ENCODE assay signal across 11 mouse cellular contexts in the genomic region with DNA sequence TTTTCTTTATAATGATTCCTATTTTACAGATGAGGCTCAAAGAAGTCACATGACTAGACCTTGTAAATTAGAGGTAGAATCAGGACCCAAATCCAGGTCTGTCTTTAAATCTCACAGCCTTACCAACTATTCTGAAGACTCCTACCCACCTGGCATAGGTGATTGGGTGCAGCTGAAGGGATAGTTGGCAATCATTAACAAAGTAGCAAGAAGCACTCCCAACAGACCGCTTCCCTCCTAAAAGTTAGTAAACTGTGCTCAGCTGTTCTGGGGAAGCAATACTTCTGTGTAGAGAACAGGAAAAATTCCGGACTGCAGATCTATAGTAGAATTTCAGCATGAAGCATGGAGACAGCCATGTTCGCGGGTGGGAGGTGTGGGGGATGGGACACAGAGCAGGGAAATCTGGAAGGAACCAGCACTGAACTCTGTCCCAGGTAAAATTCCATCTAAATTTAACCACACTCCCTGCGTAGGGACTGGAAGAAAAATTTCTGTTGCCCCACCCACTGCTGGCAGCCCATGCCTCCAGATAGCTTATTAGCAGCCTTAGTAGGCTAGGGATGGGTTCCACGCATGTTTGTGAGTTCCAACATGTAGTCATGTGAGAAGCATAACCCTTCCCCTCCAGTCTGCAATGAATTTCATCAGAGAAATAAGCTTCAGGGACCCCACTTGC. TPM values are rescaled to one million over a fixed set of nuclear protein-coding genes. Genes with fewer than 3 reads are reported as not detected.
DNase-seq lines count a peak whose midpoint lies in the region; ATAC-seq and TF ChIP-seq lines count a peak whose summit lies in the region.
"Had no signal": no experiment of that assay in that cellular context is flagged by ENCODE, and none has a peak within 500 bp of the region (broad histone marks: within the 10 kb centered on the region; RNA-seq: fewer than 3 reads in every experiment).

No protein-coding gene starts in this region.

- WGBS in limb, embryonic 14.5 days, result 61% methylated on average over 6 of the region's 6 CpGs

- H3K27ac ChIP-seq in limb, embryonic 14.5 days (replicated peaks; ENCODE audit: low read depth, low read length), result peak overlapping the region; percentile 33; the same call in 1 of the 2 replicates
- H3K27ac ChIP-seq: hindbrain, postnatal 0 days had no signal

- TF ChIP-seq POLR2A in limb, embryonic 14.5 days (IDR thresholded peaks at IDR 0.05; ENCODE audit: borderline replicate concordance, extremely low read depth, insufficient read depth, insufficient read length), result no peak

- no peak overlapping the region for H3K4me2 ChIP-seq in limb, embryonic 14.5 days (replicated peaks; ENCODE audit: low read depth, low read length, severe bottlenecking)

- H3K9me3 ChIP-seq in limb, embryonic 14.5 days (ENCODE audit: control insufficient read depth, low read length), result no peaks in the 10 kb centered on the region

- no peak overlapping the region for H3K9ac ChIP-seq in limb, embryonic 14.5 days (ENCODE audit: low read depth, low read length, severe bottlenecking)

- no peaks in the 10 kb centered on the region for H3K27me3 ChIP-seq in limb, embryonic 14.5 days (ENCODE audit: control insufficient read depth, insufficient read depth, low read length)

- intact Hi-C loops in heart, postnatal 14 days (cut with DNase I), result no loop called here

- no peak for ATAC-seq in limb, embryonic 14.5 days (ENCODE audit: low FRiP score, low read depth)
- ATAC-seq in cerebellum, adult (ENCODE audit: insufficient number of reproducible peaks, low FRiP score, low TSS enrichment), result no peak
- ATAC-seq: hindbrain, postnatal 0 days had no signal

- DNase-seq in urinary bladder, postnatal 14 days (ENCODE audit: low spot score), result peak; percentile 29
- DNase-seq in urinary bladder, postnatal 36 days (ENCODE audit: low spot score in 2 of 2), result no peak
- DNase-seq in heart, postnatal 14 days, result peak; percentile 39 to 71
- no peak for DNase-seq in limb, embryonic 14.5 days (ENCODE audit: low spot score)
- no peak for DNase-seq in right cerebral cortex, adult 2 months (ENCODE audit: low spot score in 2 of 2)
- no peak for DNase-seq in ovary, postnatal 14 days (ENCODE audit: low spot score)
- DNase-seq: midbrain, embryonic 14.5 days; thymus, adult 18-20 months had no signal

- no peaks in the 10 kb centered on the region for H3K36me3 ChIP-seq in limb, embryonic 14.5 days (ENCODE audit: control insufficient read depth, insufficient read depth, low read length)

- H3K4me3 ChIP-seq in limb, embryonic 14.5 days (replicated peaks; ENCODE audit: low read length), result no peak overlapping the region
- H3K4me3 ChIP-seq: erythroblast, embryonic 14.5 days had no signal

- H3K4me1 ChIP-seq in limb, embryonic 14.5 days (ENCODE audit: control insufficient read depth, insufficient read depth, low read length), result peaks cover 28% of the 10 kb centered on the region

RNA-seq across cellular contexts. Expression of a gene that starts 3.3 kb away (rescaled TPM):
- 10 to 100 TPM; 28.6 to 33.9 TPM for total RNA-seq in heart, postnatal 14 days (2021)
- 57.3 and 60.8 TPM in 2 replicates for polyA plus RNA-seq in limb, embryonic 14.5 days (2012; rRNA removed)
- polyA plus RNA-seq in limb, embryonic 14.5 days (2014; fragmentation: Nextera tagmentation; extraction: Ambion mirVana), result 49.7 and 52.6 TPM in 2 replicates

Comparison
In these comparisons a context has a peak if more than half of its experiments do, and no peak if none do; other contexts are left out.
1. DNase-seq: peak in urinary bladder, postnatal 14 days (single experiment) and heart, postnatal 14 days (2 of 2); none in urinary bladder, postnatal 36 days (0 of 2), limb, embryonic 14.5 days (single experiment), right cerebral cortex, adult 2 months (0 of 2) and ovary, postnatal 14 days (single experiment).